Mouse (Mus musculus) brain, adult 2 months (tissue): ENCODE data around the gene Soga1.
A peak's percentile ranks its signal among the peaks of the same experiment; 100 is the strongest.

Experiments used
- DNase-seq: peaks from one replicate; pipeline ENCODE4 v3.0.0; 2011; ENCODE audit warnings: low read depth, low spot score

Soga1 gene

GRCm38 (mm10) chr2:157037303-157037702 is 41.8 kb downstream of the Soga1 start:
- no peak for DNase-seq

- DNase-seq, result no peak
Observed at GRCm38 (mm10) chr2:157036400-157036799, 42.7 kb downstream of the Soga1 start.

GRCm38 (mm10) chr2:157035371-157035770 is 43.7 kb downstream of the Soga1 start:
- DNase-seq, result peak; percentile 94

GRCm38 (mm10) chr2:157030804-157031203 is 48.2 kb downstream of the Soga1 start:
- DNase-seq, result peak; percentile 94

GRCm38 (mm10) chr2:157028261-157028660 is 50.8 kb downstream of the Soga1 start:
- DNase-seq, result peak; percentile 66

GRCm38 (mm10) chr2:157027106-157028008 is 51.7 kb downstream of the Soga1 start:
- DNase-seq, result peak; percentile 95

GRCm38 (mm10) chr2:157021156-157021555 is 57.9 kb downstream of the Soga1 start:
- DNase-seq, result no peak

- no peak for DNase-seq
Observed at GRCm38 (mm10) chr2:157019228-157019627, 59.8 kb downstream of the Soga1 start.

- DNase-seq, result peak; percentile 54
Observed at GRCm38 (mm10) chr2:157016529-157017270, 62.4 kb downstream of the Soga1 start.

GRCm38 (mm10) chr2:157012341-157012740 is 66.7 kb downstream of the Soga1 start:
- no peak for DNase-seq

GRCm38 (mm10) chr2:157010634-157011310 is 68.3 kb downstream of the Soga1 start:
- peak; percentile 51 for DNase-seq

GRCm38 (mm10) chr2:157010121-157010520 is 68.9 kb downstream of the Soga1 start:
- peak; percentile 72 for DNase-seq

- no peak for DNase-seq
Observed at GRCm38 (mm10) chr2:157008509-157008908, 70.5 kb downstream of the Soga1 start.

- no peak for DNase-seq
Observed at GRCm38 (mm10) chr2:157007234-157007596, 71.8 kb downstream of the Soga1 start.

- peak; percentile 94 for DNase-seq
Observed at GRCm38 (mm10) chr2:157006511-157007233, 72.4 kb downstream of the Soga1 start, which contains the start of gene Dsn1. Gene Dsn1 (minus strand): TSS chr2:157007154.

GRCm38 (mm10) chr2:157002321-157002720 is 76.7 kb downstream of the Soga1 start:
- no peak for DNase-seq

GRCm38 (mm10) chr2:156998263-156998662 is 80.8 kb downstream of the Soga1 start:
- DNase-seq, result peak; percentile 83

GRCm38 (mm10) chr2:156996576-156996975 is 82.5 kb downstream of the Soga1 start:
- peak; percentile 93 for DNase-seq

GRCm38 (mm10) chr2:156991470-156992319 is 87.4 kb downstream of the Soga1 start, which contains the start of gene Ndrg3:
Gene Ndrg3 (minus strand): TSS chr2:156992056.
- peak; percentile 99 for DNase-seq

- DNase-seq, result peak; percentile 70
Observed at GRCm38 (mm10) chr2:156990727-156991431, 88.2 kb downstream of the Soga1 start.
